Mouse (Mus musculus) testis, adult 2 months (tissue): ENCODE results near the gene Ccdc85c.

Experiments
- CTCF ChIP-seq: fragments of 200-500 bp; IDR thresholded peaks from 2 replicates; pipeline ENCODE4 v1.5.1; 2012; ENCODE audit warnings: low read depth, mild to moderate bottlenecking, inconsistent platforms, low read length, moderate library complexity; ENCODE audit not compliant: control insufficient read depth, insufficient read depth, insufficient replicate concordance
- POLR2A ChIP-seq: fragments of 200-500 bp; IDR thresholded peaks from 2 replicates; pipeline ENCODE4 v1.6.1; 2012; ENCODE audit warnings: low read depth, mild to moderate bottlenecking, inconsistent platforms, low read length, moderate library complexity; ENCODE audit not compliant: control insufficient read depth

DNA sequence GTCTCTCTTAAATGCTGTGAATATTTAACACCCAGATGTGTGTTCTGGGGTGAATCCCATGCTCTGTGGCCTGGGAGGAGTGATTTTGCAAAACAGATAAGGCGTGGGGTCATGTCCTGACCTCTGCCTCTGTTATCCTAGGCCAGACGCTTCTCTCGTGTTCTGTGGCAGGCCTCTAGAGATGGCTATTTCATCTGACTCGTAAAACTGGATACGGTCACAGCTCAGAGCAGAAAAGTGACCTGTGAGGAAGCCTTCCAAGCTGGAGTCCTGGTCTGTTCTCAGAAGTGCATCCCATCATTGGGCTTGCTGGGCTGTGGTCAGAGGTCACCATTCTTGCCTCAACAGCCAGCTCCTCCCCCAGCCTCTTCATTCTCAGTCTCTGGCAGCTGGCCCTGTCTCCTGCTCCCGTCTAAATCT, 37.2 kb upstream of the Ccdc85c start:
- TF ChIP-seq CTCF (no peak), POLR2A (no peak)
